Mouse (Mus musculus) stomach, postnatal 0 days (tissue): ENCODE data around the gene Mpdz. TPM values are rescaled to one million over a fixed set of nuclear protein-coding genes. Genes with fewer than 3 reads are reported as not detected.

Experiments used
- ATAC-seq: fragments of 200-750 bp; cut with Nextera tagmentation; 2 replicates; pipeline ENCODE4 v1.8.0; 2017; ENCODE audit not compliant: low FRiP score, low TSS enrichment
- DNase-seq: peaks from one replicate; pipeline ENCODE4 v3.0.0-alpha.2; 2016; ENCODE audit warnings: low spot score
- H3K27ac ChIP-seq: fragments of 300-500 bp; sonication (generic); replicated peaks from 2 replicates; pipeline ENCODE4 v1.5.1; 2014; ENCODE audit warnings: mild to moderate bottlenecking, control low read depth
- H3K27me3 ChIP-seq: fragments of 300-500 bp; sonication (generic); 2 replicates; pipeline ENCODE4 v1.6.1; 2014; ENCODE audit warnings: low read length; ENCODE audit not compliant: control insufficient read depth, insufficient read depth
- H3K36me3 ChIP-seq: fragments of 300-500 bp; sonication (generic); 2 replicates; pipeline ENCODE4 v1.6.1; 2014; ENCODE audit warnings: low read length, mixed read lengths; ENCODE audit not compliant: control insufficient read depth, insufficient read depth
- H3K4me1 ChIP-seq: fragments of 300-500 bp; sonication (generic); replicated peaks from 2 replicates; pipeline ENCODE4 v1.6.1; 2014; ENCODE audit warnings: antibody characterized with exemption; ENCODE audit not compliant: control insufficient read depth, insufficient read depth
- H3K4me2 ChIP-seq: fragments of 300-500 bp; sonication (generic); replicated peaks from 2 replicates; pipeline ENCODE4 v1.6.1; 2014; ENCODE audit warnings: low read depth, mild to moderate bottlenecking, control low read depth, moderate library complexity
- H3K4me3 ChIP-seq: fragments of 300-500 bp; sonication (generic); 2 replicates; pipeline ENCODE4 v1.5.1; 2014; ENCODE audit warnings: low read depth, low read length, control low read depth
- H3K9ac ChIP-seq: fragments of 300-500 bp; sonication (generic); 2 replicates; pipeline ENCODE4 v1.6.1; 2014; ENCODE audit warnings: mild to moderate bottlenecking, low read length, control low read depth, mixed read lengths
- H3K9me3 ChIP-seq: fragments of 300-500 bp; sonication (generic); 2 replicates; pipeline ENCODE4 v1.6.1; 2016; ENCODE audit warnings: low read length; ENCODE audit not compliant: control insufficient read depth
- CTCF ChIP-seq: IDR thresholded peaks from 2 replicates; pipeline ENCODE4 v1.5.1; 2016; ENCODE audit warnings: antibody characterized with exemption, low read depth, mild to moderate bottlenecking, moderate library complexity
- EP300 ChIP-seq: optimal IDR thresholded peaks from 2 replicates; pipeline ENCODE3; 2016; ENCODE audit warnings: antibody characterized with exemption
- WGBS: fragments of 180-500 bp; shearing (Covaris S2); extraction: QIAGEN DNeasy Blood & Tissue Kit; methylation state at CpG from one replicate; pipeline ENCODE4 v1.1.7; 2014; 5-methylcytosine and 5-hydroxymethylcytosine counted together
- polyA plus RNA-seq: library from polyadenylated mRNA; unstranded; fragments of >200 nt; fragmentation: Nextera tagmentation; extraction: Ambion mirVana; gene quantifications from 2 replicates; pipeline ENCODE4 v1.2.1, GENCODE M21; 2015

Gene Mpdz
- polyA plus RNA-seq = 5.9 and 6.2 TPM in 2 replicates

DNA sequence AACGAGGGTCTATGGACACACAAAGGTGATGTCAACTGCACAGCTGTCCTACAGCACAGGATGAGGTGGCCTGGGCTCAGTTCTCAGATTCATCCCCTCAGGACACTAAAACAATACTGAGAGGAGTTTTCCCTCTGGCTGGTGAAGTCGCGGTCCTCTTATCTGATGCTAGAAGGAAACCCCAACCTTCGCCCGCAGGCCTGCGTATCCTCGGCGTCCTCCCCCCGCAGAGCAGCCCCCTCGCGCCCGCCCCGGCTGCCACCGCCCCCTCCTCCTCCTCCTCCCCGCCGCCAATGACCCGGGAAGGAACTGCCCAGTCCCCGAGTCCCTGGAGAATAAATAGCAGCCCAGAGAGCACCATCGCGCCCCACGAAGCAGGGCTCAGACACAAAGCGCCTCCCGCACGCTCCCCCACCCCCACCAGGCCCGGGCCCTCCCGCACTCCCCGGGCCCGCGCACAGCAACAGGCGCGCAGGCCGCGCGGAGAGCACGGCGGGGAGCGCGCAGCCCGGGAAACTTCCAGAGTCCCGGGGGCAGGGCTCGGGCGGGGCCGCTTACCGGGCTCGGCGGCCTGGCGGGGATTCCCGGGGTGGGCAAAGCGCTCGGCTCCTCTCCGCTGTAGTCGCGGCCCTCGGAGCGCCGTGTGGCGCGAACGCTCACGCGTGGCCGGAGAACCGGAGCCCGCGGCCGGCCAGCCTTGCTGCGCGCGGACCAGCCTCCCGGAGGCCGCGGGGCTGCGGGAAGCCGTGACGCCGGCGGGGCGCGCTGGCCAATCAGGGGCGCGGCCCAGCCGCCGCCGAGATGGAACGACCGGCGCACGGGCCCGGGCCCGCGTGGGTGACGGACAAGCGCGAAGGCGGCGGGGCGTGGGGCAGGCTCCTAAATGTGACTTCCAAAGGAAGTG, at the start of gene Mpdz:
Mpdz (minus strand) TSS at position 738 of the 904 bp plus-strand sequence.
- under 1% methylated on average over 90 of the region's 97 CpGs for WGBS
- ATAC-seq (peak; percentile 94), DNase-seq (peak; percentile 71)

DNA sequence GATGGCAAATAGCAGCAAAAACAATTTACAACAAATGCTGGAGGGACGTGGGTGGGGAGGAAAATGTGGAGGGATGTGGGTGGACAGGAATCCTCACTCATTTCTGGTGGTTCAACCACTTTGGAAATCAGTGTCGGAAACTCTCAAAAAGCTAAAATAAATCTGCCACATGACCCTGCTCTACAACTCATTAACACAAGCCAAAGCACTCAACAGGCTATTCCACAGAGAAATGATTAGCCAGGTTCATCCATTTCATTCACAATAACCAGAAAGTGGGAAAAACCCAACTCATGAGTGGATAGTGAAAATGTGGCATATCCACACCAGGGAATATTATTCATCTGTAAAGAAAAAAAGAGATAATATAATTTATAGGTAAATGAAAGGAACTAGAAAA, 47.9 kb upstream of the Mpdz start:
- no peaks in the 10 kb centered on the region for H3K9me3 ChIP-seq
- no peak overlapping the region for H3K9ac ChIP-seq
- H3K4me3 ChIP-seq = no peak overlapping the region
- H3K27ac ChIP-seq = no peak overlapping the region
- H3K36me3 ChIP-seq = no peaks in the 10 kb centered on the region
- no peaks in the 10 kb centered on the region for H3K27me3 ChIP-seq
- TF ChIP-seq EP300 (no peak), CTCF (no peak)
- H3K4me1 ChIP-seq = no peaks in the 10 kb centered on the region
- WGBS = 81% methylated on average over 2 of the region's 2 CpGs
- no peak for ATAC-seq
- no peak overlapping the region for H3K4me2 ChIP-seq
- no peak for DNase-seq

More for the DNA sequence above, at the start of gene Mpdz:
- peak within 1 kb of the TSS; percentile 91 for H3K9ac ChIP-seq
- H3K9me3 ChIP-seq = no peaks in the 10 kb centered on the region
- no peaks in the 10 kb centered on the region for H3K27me3 ChIP-seq
- H3K27ac ChIP-seq = peak within 1 kb of the TSS; percentile 89
- H3K36me3 ChIP-seq = no peaks in the 10 kb centered on the region
- peak within 1 kb of the TSS; percentile 89 for H3K4me3 ChIP-seq
- no peaks in the 10 kb centered on the region for H3K4me1 ChIP-seq
- no peak for TF ChIP-seq CTCF
- no peak for TF ChIP-seq EP300
- H3K4me2 ChIP-seq = peak within 1 kb of the TSS; percentile 90

DNA sequence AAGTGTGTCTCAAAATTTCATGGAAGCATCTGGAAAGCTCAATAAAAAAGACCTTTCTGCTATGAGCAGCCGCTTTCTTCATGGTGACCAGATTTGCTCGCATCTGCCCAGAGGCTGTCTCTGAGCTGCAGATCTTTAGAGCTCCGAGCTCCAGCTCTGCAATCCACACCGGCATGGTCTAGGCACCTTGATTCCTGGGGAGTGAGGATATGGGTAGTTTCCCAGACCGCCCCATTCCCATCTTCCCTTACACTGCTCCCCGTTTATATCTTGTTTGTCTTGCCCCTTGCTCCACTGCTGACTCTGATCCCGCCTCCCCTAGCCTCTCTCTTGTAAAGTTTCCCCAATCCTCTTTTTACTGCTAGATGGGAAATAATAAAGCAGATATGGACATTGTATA, 42.0 kb upstream of the Mpdz start:
- TF ChIP-seq EP300 = no peak
- TF ChIP-seq CTCF = no peak
- no peak overlapping the region for H3K27ac ChIP-seq
- no peak overlapping the region for H3K4me3 ChIP-seq
- 0 out of 2 replicates have a peak overlapping the region, but pooled peaks have one; percentile 5 for H3K4me2 ChIP-seq
- H3K9ac ChIP-seq = no peak overlapping the region
- 62% methylated on average over 7 of the region's 7 CpGs for WGBS
- no peaks in the 10 kb centered on the region for H3K9me3 ChIP-seq
- H3K27me3 ChIP-seq = no peaks in the 10 kb centered on the region
- H3K36me3 ChIP-seq = no peaks in the 10 kb centered on the region
- ATAC-seq (no peak), DNase-seq (no peak)
- no peaks in the 10 kb centered on the region; the same call in 1 of the 2 replicates for H3K4me1 ChIP-seq

DNA sequence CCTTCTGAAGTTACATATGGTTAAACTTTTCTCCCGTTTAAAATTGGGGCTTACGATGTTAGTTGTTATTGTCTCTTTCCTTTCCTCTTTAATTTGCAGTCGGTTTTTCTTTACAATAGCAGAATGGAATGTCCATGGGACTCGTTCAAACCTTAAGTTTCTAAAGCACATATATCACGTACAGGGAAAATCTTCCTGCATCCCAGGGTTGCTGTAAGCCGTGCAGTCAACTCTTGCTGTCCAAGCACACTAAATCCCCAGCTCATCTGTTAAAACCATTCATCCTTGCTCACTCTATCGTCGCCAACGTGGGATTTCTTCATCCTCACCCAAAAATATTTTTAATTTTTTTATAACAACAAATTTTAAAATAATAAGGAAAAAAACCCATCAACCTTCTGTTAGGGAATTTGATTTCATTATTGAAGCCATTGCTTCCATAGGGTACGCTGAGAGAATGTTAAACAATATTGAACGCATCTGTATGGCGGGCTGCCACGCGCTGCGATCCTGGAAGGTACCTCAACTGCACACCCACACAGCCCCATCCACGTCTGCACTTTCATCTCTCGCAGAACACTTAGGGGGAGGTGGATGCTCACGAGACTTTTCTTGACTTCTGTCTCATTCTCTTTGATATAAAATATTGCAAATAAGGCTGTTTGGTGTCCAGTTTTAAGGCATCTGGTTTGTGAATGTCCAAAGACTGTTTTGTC, 41.4 kb upstream of the Mpdz start:
- no peaks in the 10 kb centered on the region; the same call in 1 of the 2 replicates for H3K4me1 ChIP-seq
- no peaks in the 10 kb centered on the region for H3K27me3 ChIP-seq
- H3K36me3 ChIP-seq = no peaks in the 10 kb centered on the region
- no peak overlapping the region for H3K27ac ChIP-seq
- H3K4me2 ChIP-seq = 0 out of 2 replicates have a peak overlapping the region, but pooled peaks have one; percentile 21
- no peak for DNase-seq
- H3K9ac ChIP-seq = no peak overlapping the region
- no peaks in the 10 kb centered on the region for H3K9me3 ChIP-seq
- H3K4me3 ChIP-seq = no peak overlapping the region
- no peak for TF ChIP-seq EP300
- no peak for TF ChIP-seq CTCF
- ATAC-seq = no peak
- WGBS = 54% methylated on average over 18 of the region's 18 CpGs

DNA sequence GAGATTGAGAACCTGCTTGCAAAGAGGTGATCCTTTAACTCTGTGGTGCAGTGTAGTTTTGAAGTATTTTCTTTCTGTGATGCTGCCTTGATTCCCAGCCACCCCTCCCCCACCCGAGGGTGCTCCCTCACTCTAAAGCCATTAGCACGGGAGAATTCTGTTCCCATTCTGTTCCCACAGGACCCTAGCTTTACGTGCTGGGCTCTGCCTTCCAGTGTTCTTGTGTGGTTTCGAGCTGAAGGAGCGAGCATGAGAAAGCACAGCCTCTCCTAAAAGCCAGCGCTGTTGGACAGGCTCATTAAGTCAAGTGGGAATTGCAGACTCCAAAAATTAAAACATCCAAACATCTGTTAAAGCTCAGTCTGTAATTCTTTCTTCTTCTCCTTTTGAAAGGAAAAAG, 40.5 kb upstream of the Mpdz start:
- ATAC-seq = no peak
- no peaks in the 10 kb centered on the region for H3K9me3 ChIP-seq
- H3K4me3 ChIP-seq = no peak overlapping the region
- peak; percentile 20 for DNase-seq
- 12% methylated on average over 6 of the region's 6 CpGs for WGBS
- 0 out of 2 replicates have a peak overlapping the region, but pooled peaks have one; percentile 23 for H3K4me2 ChIP-seq
- no peaks in the 10 kb centered on the region for H3K27me3 ChIP-seq
- no peaks in the 10 kb centered on the region for H3K36me3 ChIP-seq
- peak overlapping the region; percentile 56 for H3K27ac ChIP-seq
- H3K9ac ChIP-seq = no peak overlapping the region
- no peaks in the 10 kb centered on the region; the same call in 1 of the 2 replicates for H3K4me1 ChIP-seq
- TF ChIP-seq CTCF = no peak
- TF ChIP-seq EP300 = no peak
